Comparison of ENCODE assay signal across 8 mouse cellular contexts in the genomic region with DNA sequence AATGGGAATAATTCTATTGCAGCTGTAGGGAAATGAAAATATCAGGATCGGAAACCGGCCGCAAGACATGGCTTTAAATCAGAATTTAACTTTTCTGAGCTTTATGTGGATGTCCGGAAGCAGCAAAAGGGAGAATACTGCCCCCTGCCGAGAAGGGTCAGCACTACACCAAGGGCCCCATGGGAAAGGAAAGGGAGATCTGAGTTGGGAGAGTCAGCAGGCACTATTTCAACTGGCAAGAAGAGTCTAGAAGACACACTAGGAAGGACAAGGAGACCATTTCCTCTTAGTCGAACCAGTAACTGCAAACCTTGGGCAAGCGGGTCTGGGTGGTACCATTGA. TPM values are rescaled to one million over a fixed set of nuclear protein-coding genes. Genes with fewer than 3 reads are reported as not detected.
A peak's percentile ranks its signal among the peaks of the same experiment; 100 is the strongest.
DNase-seq lines count a peak whose midpoint lies in the region; ATAC-seq and TF ChIP-seq lines count a peak whose summit lies in the region.

No protein-coding gene starts in this region.

- 0 out of 2 replicates have a peak, but pooled peaks have one; percentile 3 for ATAC-seq in forebrain, embryonic 15.5 days (replicated peaks)
- ATAC-seq in neural tube, embryonic 14.5 days (ENCODE audit: low read depth) = peak; percentile 5; the same call in 1 of the 2 replicates

- no peak for TF ChIP-seq EP300 in ES-Bruce4 (IDR thresholded peaks at IDR 0.05; ENCODE audit: insufficient read depth, low read depth, low read length)

- H3K4me2 ChIP-seq in forebrain, embryonic 15.5 days (replicated peaks) = peak overlapping the region; percentile 94
- H3K4me2 ChIP-seq in neural tube, embryonic 14.5 days (ENCODE audit: low read depth, low read length) = peak overlapping the region; percentile 69

- peak overlapping the region; percentile 89 for H3K4me3 ChIP-seq in ES-Bruce4 (ENCODE audit: low read depth, low read length)
- peak overlapping the region; percentile 92 for H3K4me3 ChIP-seq in forebrain, embryonic 15.5 days
- H3K4me3 ChIP-seq in neural tube, embryonic 14.5 days (ENCODE audit: low read depth, low read length) = peak overlapping the region; percentile 40

- H3K9ac ChIP-seq in ES-Bruce4 (ENCODE audit: low read depth, poor library complexity, severe bottlenecking) = no peak overlapping the region
- peak overlapping the region; percentile 80 for H3K9ac ChIP-seq in forebrain, embryonic 15.5 days (replicated peaks)
- peak overlapping the region; percentile 71 for H3K9ac ChIP-seq in neural tube, embryonic 14.5 days (replicated peaks; ENCODE audit: low read depth, low read length)

- TF ChIP-seq CTCF in ES-Bruce4 (IDR thresholded peaks at IDR 0.05; ENCODE audit: low read depth, low read length) = peak; percentile 72

- no peaks in the 10 kb centered on the region for H3K9me3 ChIP-seq in ES-Bruce4 (replicated peaks; ENCODE audit: control insufficient read depth, insufficient read depth, low read length, poor library complexity, severe bottlenecking)
- H3K9me3 ChIP-seq in forebrain, embryonic 15.5 days = no peaks in the 10 kb centered on the region
- no peaks in the 10 kb centered on the region for H3K9me3 ChIP-seq in neural tube, embryonic 14.5 days (ENCODE audit: control insufficient read depth, low read length)

- DNase-seq in cerebellum, adult 11 months = peak; percentile 83
- peak; percentile 63 for DNase-seq in heart, postnatal 25 days (ENCODE audit: low spot score)
- peak; percentile 90 for DNase-seq in layer of hippocampus, adult 11-12 months (ENCODE audit: low spot score)
- DNase-seq in lung, adult 18-20 months = peak; percentile 68 to 70
- DNase-seq in testis, postnatal 10 days (ENCODE audit: low spot score) = peak; percentile 84

- no peaks in the 10 kb centered on the region for H3K36me3 ChIP-seq in ES-Bruce4 (ENCODE audit: control insufficient read depth, insufficient read depth, low read length, poor library complexity, severe bottlenecking)
- peaks cover 6% of the 10 kb centered on the region; the same call in 1 of the 2 replicates for H3K36me3 ChIP-seq in forebrain, embryonic 15.5 days
- 0 out of 2 replicates have a peak, but pooled peaks cover 6% of the 10 kb centered on the region for H3K36me3 ChIP-seq in neural tube, embryonic 14.5 days (ENCODE audit: control insufficient read depth, insufficient read depth, low read length)

- TF ChIP-seq POLR2A in ES-Bruce4 (IDR thresholded peaks at IDR 0.05; ENCODE audit: insufficient read depth, low read length) = no peak

- H3K4me1 ChIP-seq in ES-Bruce4 (ENCODE audit: control insufficient read depth, insufficient read depth, low read length) = no peaks in the 10 kb centered on the region
- peaks cover 20% of the 10 kb centered on the region for H3K4me1 ChIP-seq in forebrain, embryonic 15.5 days
- no peaks in the 10 kb centered on the region; the same call in 1 of the 2 replicates for H3K4me1 ChIP-seq in neural tube, embryonic 14.5 days (ENCODE audit: control insufficient read depth, insufficient read depth, low read length)

- intact Hi-C loops in heart, postnatal 25 days (cut with DNase I) = loop anchor here (5.0 to 10.0 kb wide), 2 partner anchors 98 to 560 kb away; no protein-coding TSS in a partner anchor

- H3K27me3 ChIP-seq in ES-Bruce4 (ENCODE audit: control insufficient read depth, insufficient read depth, low read length, poor library complexity, severe bottlenecking) = peaks cover 6% of the 10 kb centered on the region; the same call in 1 of the 2 replicates
- no peaks in the 10 kb centered on the region for H3K27me3 ChIP-seq in forebrain, embryonic 15.5 days
- no peaks in the 10 kb centered on the region for H3K27me3 ChIP-seq in neural tube, embryonic 14.5 days (ENCODE audit: control insufficient read depth, insufficient read depth, low read length)

- 2% methylated on average over 7 of the region's 7 CpGs for WGBS in forebrain, embryonic 15.5 days
- 2% methylated on average over 7 of the region's 7 CpGs for WGBS in neural tube, embryonic 14.5 days

- H3K27ac ChIP-seq in ES-Bruce4 (ENCODE audit: insufficient read depth, low read length) = no peak overlapping the region
- H3K27ac ChIP-seq in forebrain, embryonic 15.5 days (replicated peaks) = peak overlapping the region; percentile 86
- no peak overlapping the region for H3K27ac ChIP-seq in neural tube, embryonic 14.5 days (ENCODE audit: low read depth, low read length)

RNA-seq across cellular contexts. Expression of gene Fam131b, which starts 0.8 kb away (rescaled TPM):
- polyA plus RNA-seq in ES-Bruce4 (2011; ENCODE audit: insufficient read depth, insufficient read length, low read depth, missing spikeins) = 0.63 and 1.3 TPM in 2 replicates
- polyA plus RNA-seq in forebrain, embryonic 15.5 days (2015; fragmentation: Nextera tagmentation; extraction: Ambion mirVana) = 5.4 and 6.2 TPM in 2 replicates
- 1 to 10 TPM in 1 of 2 experiments, under 1 TPM in 1; 0.59 to 1.1 TPM for total RNA-seq in heart, postnatal 25 days (2021)
- polyA plus RNA-seq in neural tube, embryonic 14.5 days (2014; fragmentation: Nextera tagmentation; extraction: Ambion mirVana) = 6.9 and 7.1 TPM in 2 replicates

RNA-seq across cellular contexts. Expression of gene Zyx, which starts 24.2 kb away (rescaled TPM):
- polyA plus RNA-seq in ES-Bruce4 (2011; ENCODE audit: insufficient read depth, insufficient read length, low read depth, missing spikeins) = 42.6 and 52.2 TPM in 2 replicates
- 33.1 and 37.6 TPM in 2 replicates for polyA plus RNA-seq in forebrain, embryonic 15.5 days (2015; fragmentation: Nextera tagmentation; extraction: Ambion mirVana)
- total RNA-seq in heart, postnatal 25 days (2021) = 10 to 100 TPM; 57.1 to 59.8 TPM
- 52.7 and 62.4 TPM in 2 replicates for polyA plus RNA-seq in neural tube, embryonic 14.5 days (2014; fragmentation: Nextera tagmentation; extraction: Ambion mirVana)

RNA-seq across cellular contexts. Expression of gene Clcn1, which starts 38.8 kb away (rescaled TPM):
- polyA plus RNA-seq in ES-Bruce4 (2011; ENCODE audit: insufficient read depth, insufficient read length, low read depth, missing spikeins) = 4.5 and 7.0 TPM in 2 replicates
- 2.2 and 2.3 TPM in 2 replicates for polyA plus RNA-seq in forebrain, embryonic 15.5 days (2015; fragmentation: Nextera tagmentation; extraction: Ambion mirVana)
- 1 to 10 TPM; 4.3 to 4.9 TPM for total RNA-seq in heart, postnatal 25 days (2021)
- polyA plus RNA-seq in neural tube, embryonic 14.5 days (2014; fragmentation: Nextera tagmentation; extraction: Ambion mirVana) = 2.2 and 2.6 TPM in 2 replicates

RNA-seq across cellular contexts. Expression of gene Epha1, which starts 47.8 kb away (rescaled TPM):
- polyA plus RNA-seq in ES-Bruce4 (2011; ENCODE audit: insufficient read depth, insufficient read length, low read depth, missing spikeins) = 19.3 and 20.6 TPM in 2 replicates
- polyA plus RNA-seq in forebrain, embryonic 15.5 days (2015; fragmentation: Nextera tagmentation; extraction: Ambion mirVana) = 0.14 and 0.20 TPM in 2 replicates
- under 1 TPM; 0.26 to 0.31 TPM for total RNA-seq in heart, postnatal 25 days (2021)
- 0.15 and 0.33 TPM in 2 replicates for polyA plus RNA-seq in neural tube, embryonic 14.5 days (2014; fragmentation: Nextera tagmentation; extraction: Ambion mirVana)

Comparison
In these comparisons a context has a peak if more than half of its experiments do, and no peak if none do; other contexts are left out.
1. H3K4me3 ChIP-seq: peak in every context shown above with its lines; median percentile 92 in forebrain, embryonic 15.5 days; 89 in ES-Bruce4; 40 in neural tube, embryonic 14.5 days.